Mouse (Mus musculus) liver, embryonic 12.5 days (tissue): ENCODE data around the gene Sorl1. TPM values are rescaled to one million over a fixed set of nuclear protein-coding genes. Genes with fewer than 3 reads are reported as not detected.

Experiments used
- ATAC-seq: fragments of 200-750 bp; cut with Nextera tagmentation; 2 replicates; pipeline ENCODE4 v1.8.0; 2017; ENCODE audit warnings: moderate number of reproducible peaks, mild to moderate bottlenecking, moderate library complexity
- H3K27ac ChIP-seq: fragments of 300-500 bp; sonication (generic); 2 replicates; pipeline ENCODE4 v1.5.1; 2016; ENCODE audit warnings: mild to moderate bottlenecking
- H3K27me3 ChIP-seq: fragments of 300-500 bp; sonication (generic); replicated peaks from 2 replicates; pipeline ENCODE4 v1.6.1; 2016; ENCODE audit warnings: mild to moderate bottlenecking, moderate library complexity
- H3K36me3 ChIP-seq: fragments of 300-500 bp; sonication (generic); 2 replicates; pipeline ENCODE4 v1.6.1; 2016; ENCODE audit warnings: mild to moderate bottlenecking, moderate library complexity
- H3K4me1 ChIP-seq: fragments of 300-500 bp; sonication (generic); 2 replicates; pipeline ENCODE4 v1.6.1; 2016
- H3K4me2 ChIP-seq: fragments of 300-500 bp; sonication (generic); 2 replicates; pipeline ENCODE4 v1.6.1; 2016; ENCODE audit warnings: mild to moderate bottlenecking, moderate library complexity
- H3K4me3 ChIP-seq: fragments of 300-500 bp; sonication (generic); 2 replicates; pipeline ENCODE4 v1.5.1; 2016; ENCODE audit warnings: mild to moderate bottlenecking, moderate library complexity
- H3K9ac ChIP-seq: fragments of 300-500 bp; sonication (generic); 2 replicates; pipeline ENCODE4 v1.6.1; 2016; ENCODE audit warnings: mild to moderate bottlenecking, moderate library complexity
- H3K9me3 ChIP-seq: fragments of 300-500 bp; sonication (generic); replicated peaks from 2 replicates; pipeline ENCODE4 v1.6.1; 2016; ENCODE audit warnings: mild to moderate bottlenecking, moderate library complexity
- WGBS: fragments of 180-500 bp; shearing (Covaris S2); methylation state at CpG from one replicate; pipeline ENCODE4 v1.1.7; 2016; ENCODE audit not compliant: insufficient replicate concordance; 5-methylcytosine and 5-hydroxymethylcytosine counted together
- polyA plus RNA-seq: library from polyadenylated mRNA; unstranded; fragments of >200 nt; fragmentation: Nextera tagmentation; extraction: Ambion mirVana; gene quantifications from 2 replicates; pipeline ENCODE4 v1.2.1, GENCODE M21; 2016

Sorl1 gene
- polyA plus RNA-seq, 1 experiment from 2014 or later = 0.98 TPM

DNA sequence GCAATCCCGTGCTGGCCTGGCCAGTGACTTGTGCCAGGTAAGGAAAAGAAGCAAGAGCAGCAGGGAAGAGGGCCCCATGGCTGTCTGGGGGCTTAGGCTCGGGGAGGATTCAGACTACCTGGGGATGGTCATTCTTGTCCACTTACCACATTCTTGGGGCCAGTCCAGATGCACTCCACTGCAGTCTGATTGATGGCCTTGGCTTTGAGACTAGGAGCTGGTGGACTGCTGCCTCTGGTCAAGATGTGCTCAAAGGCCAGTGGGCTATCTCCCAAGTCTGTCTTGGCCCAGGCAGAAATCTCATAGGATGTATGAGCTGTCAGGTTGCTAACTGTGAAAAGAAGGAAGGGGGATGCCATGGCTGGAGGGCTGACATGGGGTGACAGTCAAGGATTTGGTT lies 141.3 kb downstream of the Sorl1 start:
- H3K9me3 ChIP-seq = no peaks in the 10 kb centered on the region
- H3K4me3 ChIP-seq = no peak overlapping the region
- 39% methylated on average over 2 of the region's 2 CpGs for WGBS
- ATAC-seq = no peak
- H3K27me3 ChIP-seq = no peaks in the 10 kb centered on the region
- no peak overlapping the region for H3K27ac ChIP-seq
- H3K4me1 ChIP-seq = no peaks in the 10 kb centered on the region
- H3K9ac ChIP-seq = no peak overlapping the region
- H3K36me3 ChIP-seq = no peaks in the 10 kb centered on the region
- H3K4me2 ChIP-seq = no peak overlapping the region

DNA sequence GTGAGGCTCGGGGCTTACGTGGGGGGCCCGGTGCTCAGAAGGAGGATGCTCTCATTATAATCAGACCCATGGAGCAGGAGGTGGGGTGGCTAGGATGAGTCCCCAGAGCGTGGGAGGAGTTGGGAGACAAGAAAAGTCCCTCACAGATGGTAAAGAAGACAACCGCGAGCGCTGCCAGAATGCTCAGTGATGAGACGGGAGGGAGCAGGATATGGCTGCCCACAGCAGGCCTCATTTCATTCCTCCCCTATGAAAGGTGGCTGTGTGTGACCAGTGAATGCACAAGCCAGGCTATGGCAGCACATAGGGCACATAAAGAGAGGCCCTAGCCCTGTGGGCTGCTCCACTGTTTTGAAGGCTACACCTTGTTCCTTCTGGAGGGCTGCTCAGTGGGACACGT lies 142.1 kb downstream of the Sorl1 start:
- Histone ChIP-seq H3K9ac (no peak overlapping the region), H3K4me3 (no peak overlapping the region), H3K27ac (no peak overlapping the region), H3K36me3 (no peaks in the 10 kb centered on the region), H3K4me2 (no peak overlapping the region), H3K4me1 (no peaks in the 10 kb centered on the region), H3K9me3 (no peaks in the 10 kb centered on the region), H3K27me3 (no peaks in the 10 kb centered on the region)
- no peak for ATAC-seq
- 78% methylated on average over 9 of the region's 9 CpGs for WGBS

DNA sequence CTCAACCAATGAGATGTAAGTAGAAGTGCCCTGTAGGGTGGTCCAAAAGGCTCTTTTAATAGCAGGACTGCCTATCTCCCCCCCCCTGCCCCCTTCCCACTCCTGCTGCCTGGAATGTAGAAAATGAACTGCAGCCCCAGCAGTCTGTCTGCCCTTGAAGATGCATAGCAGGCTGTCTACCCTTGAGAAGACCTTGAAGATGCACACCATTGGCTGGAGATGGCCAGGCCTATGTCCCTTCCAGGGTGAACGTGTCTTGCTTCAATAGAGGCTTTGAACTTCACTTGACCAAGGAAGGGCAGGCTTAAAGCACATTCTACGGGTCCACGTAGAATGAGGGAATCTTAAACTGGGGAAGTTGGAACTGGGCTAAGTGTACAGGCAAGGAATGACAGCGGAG lies 142.8 kb downstream of the Sorl1 start:
- Histone ChIP-seq H3K36me3 (no peaks in the 10 kb centered on the region), H3K4me1 (no peaks in the 10 kb centered on the region), H3K9me3 (no peaks in the 10 kb centered on the region), H3K9ac (no peak overlapping the region), H3K27ac (no peak overlapping the region), H3K27me3 (no peaks in the 10 kb centered on the region), H3K4me2 (no peak overlapping the region), H3K4me3 (no peak overlapping the region)
- 67% methylated on average over 4 of the region's 4 CpGs for WGBS
- ATAC-seq = no peak

DNA sequence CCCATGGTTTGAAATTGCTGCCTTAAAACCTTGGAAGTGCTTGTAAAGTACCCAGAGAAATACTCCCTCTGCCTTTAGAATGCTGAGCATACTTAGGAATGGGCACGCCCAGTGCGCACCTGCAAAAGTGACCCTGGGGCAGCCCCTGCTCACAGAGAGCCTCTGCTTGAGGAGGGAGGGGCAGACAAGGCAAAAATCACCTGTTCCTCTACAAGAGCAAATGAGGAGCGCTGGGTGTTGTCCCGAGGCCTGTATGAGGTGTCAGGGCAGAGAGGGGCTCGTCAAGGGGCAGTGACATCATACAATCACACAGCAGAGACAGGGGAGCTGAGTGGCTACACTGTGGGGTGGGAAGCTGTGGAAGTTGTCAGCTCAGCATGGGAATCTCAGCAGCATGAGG lies 143.3 kb downstream of the Sorl1 start:
- Histone ChIP-seq H3K9me3 (no peaks in the 10 kb centered on the region), H3K36me3 (no peaks in the 10 kb centered on the region), H3K9ac (no peak overlapping the region), H3K27ac (no peak overlapping the region), H3K4me3 (no peak overlapping the region), H3K27me3 (no peaks in the 10 kb centered on the region), H3K4me2 (no peak overlapping the region), H3K4me1 (no peaks in the 10 kb centered on the region)
- 76% methylated on average over 5 of the region's 5 CpGs for WGBS
- no peak for ATAC-seq

DNA sequence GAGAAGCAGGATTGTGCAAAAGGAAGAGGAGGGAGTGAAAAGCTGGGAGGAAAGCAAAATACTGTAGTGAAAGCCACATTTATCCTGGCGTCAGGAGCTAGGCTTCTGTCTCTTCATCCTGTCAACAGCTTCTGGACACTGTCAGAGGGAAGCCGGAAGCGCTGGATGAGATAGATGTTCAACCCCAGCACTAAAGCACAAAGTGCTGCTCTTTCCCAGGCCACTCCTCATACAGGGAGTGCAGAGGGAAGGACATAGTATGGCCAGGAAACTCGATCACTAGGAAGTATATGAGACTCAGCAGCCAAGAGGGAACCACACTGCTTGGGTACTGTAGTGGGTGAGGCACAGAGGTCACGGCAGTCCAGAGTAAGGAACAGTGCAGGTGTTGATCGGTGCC lies 145.7 kb downstream of the Sorl1 start:
- H3K4me1 ChIP-seq = no peaks in the 10 kb centered on the region

DNA sequence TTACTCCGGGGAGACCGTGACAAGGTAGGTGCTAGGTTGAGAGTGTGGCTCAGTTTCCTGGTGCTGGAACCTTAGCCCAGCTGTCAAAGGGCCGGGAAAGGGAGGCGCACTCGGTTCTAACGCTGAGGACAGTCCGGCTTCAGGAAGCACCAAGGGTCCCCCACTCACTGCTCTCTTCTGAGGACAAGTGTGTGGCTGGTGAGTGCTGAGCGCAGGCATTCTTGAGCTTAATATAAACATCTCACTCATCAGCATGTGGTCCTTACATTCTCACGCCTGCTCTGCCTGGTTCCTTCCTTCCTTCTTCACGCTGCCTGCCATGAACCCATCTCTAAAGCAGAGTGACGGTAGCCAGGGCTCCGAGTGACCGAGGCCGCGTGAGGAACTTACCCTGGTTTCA lies 148.1 kb downstream of the Sorl1 start:
- Histone ChIP-seq H3K4me3 (no peak overlapping the region), H3K9me3 (no peaks in the 10 kb centered on the region), H3K27ac (no peak overlapping the region), H3K4me2 (no peak overlapping the region), H3K9ac (no peak overlapping the region), H3K36me3 (no peaks in the 10 kb centered on the region), H3K4me1 (no peaks in the 10 kb centered on the region), H3K27me3 (no peaks in the 10 kb centered on the region)
- whole genome bisulfite sequencing = 68% methylated on average over 15 of the region's 15 CpGs
- ATAC-seq = no peak

More for the DNA sequence above, 145.7 kb downstream of the Sorl1 start:
- no peak overlapping the region for H3K4me3 ChIP-seq
- H3K4me2 ChIP-seq = no peak overlapping the region
- H3K9ac ChIP-seq = no peak overlapping the region
- no peak overlapping the region for H3K27ac ChIP-seq
- H3K36me3 ChIP-seq = no peaks in the 10 kb centered on the region
- no peaks in the 10 kb centered on the region for H3K9me3 ChIP-seq
- ATAC-seq = no peak
- H3K27me3 ChIP-seq = no peaks in the 10 kb centered on the region
- WGBS = 58% methylated on average over 6 of the region's 6 CpGs

DNA sequence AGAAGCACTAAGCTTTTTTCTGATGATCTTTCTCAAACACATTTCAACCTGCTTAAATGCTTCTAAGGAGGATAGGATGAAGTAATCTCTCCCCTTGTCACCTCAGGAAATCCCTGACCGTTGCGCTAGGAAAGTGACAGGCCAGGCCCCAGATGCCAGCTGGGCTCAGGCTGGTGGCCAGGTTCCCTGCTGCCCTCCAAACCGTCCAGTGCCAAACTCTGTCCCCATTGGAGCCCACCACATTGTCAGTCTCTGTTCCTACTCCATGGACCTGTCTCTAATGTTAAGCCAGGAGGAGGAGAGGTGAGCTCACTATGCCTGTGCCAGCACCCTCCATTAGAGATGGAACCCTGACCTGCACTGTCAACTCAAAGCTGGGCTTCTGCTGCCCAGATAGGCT lies 149.4 kb downstream of the Sorl1 start:
- no peak overlapping the region for H3K4me3 ChIP-seq
- no peak overlapping the region for H3K4me2 ChIP-seq
- H3K27ac ChIP-seq = no peak overlapping the region
- no peaks in the 10 kb centered on the region for H3K9me3 ChIP-seq
- H3K36me3 ChIP-seq = no peaks in the 10 kb centered on the region
- H3K4me1 ChIP-seq = no peaks in the 10 kb centered on the region
- H3K27me3 ChIP-seq = no peaks in the 10 kb centered on the region
- no peak overlapping the region for H3K9ac ChIP-seq
- no peak for ATAC-seq
- WGBS = 59% methylated on average over 3 of the region's 3 CpGs

DNA sequence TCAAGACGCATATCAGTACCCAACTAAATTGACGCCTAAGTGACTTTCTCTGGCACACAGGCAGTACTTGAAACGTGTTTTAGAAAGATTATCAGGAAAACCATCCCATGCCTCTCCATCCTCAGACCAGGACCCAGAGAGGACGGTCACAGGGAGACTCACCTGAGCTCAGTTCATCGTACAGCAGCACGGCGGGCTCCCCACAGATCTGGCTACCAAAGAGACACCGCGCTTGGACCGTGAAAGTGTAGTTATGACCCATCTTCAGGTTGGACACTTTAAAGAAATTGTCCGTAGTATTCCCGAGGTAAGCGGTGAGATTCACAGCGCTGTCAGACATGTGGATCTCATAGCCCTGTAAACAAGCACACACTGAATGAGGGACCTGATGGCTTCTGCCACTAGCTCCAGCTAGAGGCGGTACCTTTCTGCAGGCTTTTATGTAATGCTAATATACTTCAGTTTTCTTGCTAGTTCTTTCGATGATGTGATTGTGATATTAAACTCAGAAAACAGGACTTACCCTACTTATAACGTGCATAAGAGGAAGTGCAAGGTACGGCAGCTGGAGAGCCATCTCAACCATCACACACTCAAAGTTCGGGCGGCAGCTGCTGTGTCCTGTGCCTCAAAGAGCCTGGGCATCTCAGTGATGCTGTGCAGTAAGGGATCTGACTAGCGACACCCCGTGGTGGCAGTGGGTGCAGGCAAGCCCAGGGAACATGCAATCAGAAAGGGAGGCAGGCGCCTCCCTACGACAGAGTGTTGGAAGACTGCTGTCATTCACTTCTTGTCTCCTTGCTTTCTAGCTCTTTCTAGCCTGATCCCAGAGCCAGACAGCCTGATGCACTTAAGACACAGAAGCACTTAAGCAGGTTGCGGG lies 150.1 kb downstream of the Sorl1 start:
- Histone ChIP-seq H3K9ac (no peak overlapping the region), H3K27me3 (no peaks in the 10 kb centered on the region), H3K4me2 (no peak overlapping the region), H3K4me1 (no peaks in the 10 kb centered on the region), H3K36me3 (no peaks in the 10 kb centered on the region), H3K9me3 (no peaks in the 10 kb centered on the region), H3K4me3 (no peak overlapping the region), H3K27ac (no peak overlapping the region)
- no peak for ATAC-seq
- 65% methylated on average over 25 of the region's 25 CpGs for WGBS

DNA sequence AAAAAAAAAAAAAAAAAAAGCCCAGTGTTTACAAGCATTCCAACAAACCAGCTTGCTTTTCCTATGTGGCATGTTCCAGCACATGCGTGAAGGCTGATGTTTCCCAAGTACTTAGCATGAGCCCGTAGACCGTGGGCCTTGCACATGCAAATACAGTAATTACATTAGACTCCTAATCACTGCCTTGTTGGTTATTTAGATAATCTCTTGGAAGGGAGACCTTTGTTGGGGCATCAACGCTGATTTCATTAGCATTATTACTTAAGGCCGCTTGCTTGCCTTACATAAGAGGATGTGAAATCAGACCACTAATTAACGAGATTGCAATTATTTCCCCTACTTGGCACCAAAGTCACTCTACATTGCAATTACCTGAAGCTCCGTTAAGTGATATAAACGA lies 154.1 kb downstream of the Sorl1 start:
- Histone ChIP-seq H3K4me3 (no peak overlapping the region), H3K27me3 (no peaks in the 10 kb centered on the region), H3K36me3 (no peaks in the 10 kb centered on the region), H3K9me3 (no peaks in the 10 kb centered on the region), H3K4me2 (no peak overlapping the region), H3K4me1 (no peaks in the 10 kb centered on the region), H3K9ac (no peak overlapping the region), H3K27ac (no peak overlapping the region)
- no peak for ATAC-seq
- 81% methylated on average over 8 of the region's 8 CpGs for WGBS

DNA sequence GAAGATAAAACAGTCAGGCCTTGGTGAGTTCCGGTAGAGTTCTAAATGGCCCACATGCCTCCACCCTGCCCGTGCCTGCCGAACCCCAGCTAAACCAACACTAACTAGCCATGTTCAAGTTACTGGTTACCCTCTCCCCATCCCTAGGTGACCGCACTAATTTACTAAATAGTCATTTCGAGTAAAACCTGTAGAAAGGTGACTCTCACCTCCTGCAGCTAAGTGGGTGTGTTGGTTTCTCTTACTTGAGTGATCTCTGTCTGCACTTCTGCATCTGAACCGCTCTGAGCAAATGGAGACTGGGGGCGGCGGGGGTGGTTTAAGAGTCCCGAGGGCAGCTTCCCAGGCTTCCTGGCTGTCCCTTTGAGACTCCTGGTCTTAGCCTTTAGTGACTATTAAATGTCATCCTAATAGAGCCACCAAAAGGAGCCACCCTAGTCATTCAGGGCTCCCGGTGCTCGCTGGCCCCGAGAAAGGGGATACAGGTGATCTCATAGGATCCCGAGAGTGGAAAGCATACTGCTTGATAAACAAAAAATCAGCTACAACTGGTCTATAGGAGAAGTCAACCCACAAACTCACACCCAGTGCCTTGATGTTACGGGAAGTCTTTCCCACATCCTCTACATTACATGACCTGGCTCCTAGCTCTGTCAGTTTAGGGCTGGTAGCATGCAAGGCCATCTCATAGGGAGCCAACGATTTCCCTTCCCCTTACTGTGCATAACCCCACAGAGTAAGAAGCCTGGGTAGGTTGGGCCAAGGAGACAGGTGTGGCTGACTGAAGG lies 155.2 kb downstream of the Sorl1 start:
- H3K9ac ChIP-seq = no peak overlapping the region
- no peaks in the 10 kb centered on the region for H3K36me3 ChIP-seq
- no peaks in the 10 kb centered on the region for H3K4me1 ChIP-seq
- WGBS = 76% methylated on average over 15 of the region's 15 CpGs
- no peak overlapping the region for H3K4me2 ChIP-seq
- H3K4me3 ChIP-seq = no peak overlapping the region
- ATAC-seq = no peak
- no peak overlapping the region for H3K27ac ChIP-seq
- H3K9me3 ChIP-seq = no peaks in the 10 kb centered on the region
- no peaks in the 10 kb centered on the region for H3K27me3 ChIP-seq

DNA sequence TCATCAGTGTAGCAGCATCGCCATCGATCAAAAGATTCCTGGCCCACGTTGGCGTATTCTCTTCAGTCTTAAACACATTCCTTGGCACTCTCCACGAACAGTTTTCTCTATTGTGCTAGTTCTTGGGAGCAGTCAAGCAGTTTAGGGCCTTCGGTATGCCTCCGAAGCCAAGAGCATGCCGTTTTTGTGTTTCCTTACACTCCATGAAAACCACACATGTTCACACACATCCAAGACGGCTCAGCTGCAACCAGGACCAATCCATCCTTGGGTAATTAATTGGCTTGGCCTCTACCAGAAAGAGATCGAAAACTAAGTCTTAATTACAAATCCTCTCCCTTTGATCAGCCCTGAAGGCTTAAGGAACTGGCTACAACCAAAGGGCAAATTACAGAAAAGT lies 162.8 kb downstream of the Sorl1 start:
- Histone ChIP-seq H3K4me2 (no peak overlapping the region), H3K27me3 (no peaks in the 10 kb centered on the region), H3K27ac (no peak overlapping the region), H3K9ac (no peak overlapping the region), H3K4me1 (no peaks in the 10 kb centered on the region), H3K36me3 (no peaks in the 10 kb centered on the region), H3K4me3 (no peak overlapping the region), H3K9me3 (no peaks in the 10 kb centered on the region)
- no peak for ATAC-seq
- WGBS = 70% methylated on average over 10 of the region's 10 CpGs

DNA sequence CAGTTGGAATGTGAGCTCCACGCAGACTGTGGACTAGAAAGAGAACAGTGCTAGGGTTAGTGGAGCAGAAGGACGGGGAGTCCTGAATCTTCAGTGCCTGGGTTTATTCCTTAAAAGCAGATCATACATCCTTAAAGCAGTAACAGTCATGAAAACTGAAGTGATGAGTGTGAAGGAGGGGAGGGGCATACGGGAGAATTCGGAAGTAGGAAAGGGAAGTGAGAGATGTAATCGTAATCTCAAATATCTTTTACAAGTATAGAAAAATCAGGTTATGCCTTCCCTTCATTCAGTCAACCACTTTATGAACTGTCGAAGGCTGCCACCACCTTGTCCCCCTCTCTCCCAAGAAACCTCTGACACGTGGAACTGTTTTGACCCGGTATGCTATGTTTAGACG lies 165.8 kb downstream of the Sorl1 start:
- no peak for ATAC-seq
- no peaks in the 10 kb centered on the region for H3K9me3 ChIP-seq
- H3K27me3 ChIP-seq = peaks cover 3% of the 10 kb centered on the region
- H3K4me2 ChIP-seq = no peak overlapping the region
- no peak overlapping the region for H3K9ac ChIP-seq
- H3K36me3 ChIP-seq = no peaks in the 10 kb centered on the region
- H3K27ac ChIP-seq = no peak overlapping the region
- 77% methylated on average over 9 of the region's 9 CpGs for WGBS
- H3K4me1 ChIP-seq = no peaks in the 10 kb centered on the region
- H3K4me3 ChIP-seq = no peak overlapping the region
